Mouse (Mus musculus) bone marrow, adult 2 months (tissue): ENCODE measurements around the gene Ptprg. TPM values are rescaled to one million over a fixed set of nuclear protein-coding genes. Genes with fewer than 3 reads are reported as not detected.

Experiments used
- H3K27ac ChIP-seq: fragments of 200-500 bp; 2 replicates; pipeline ENCODE4 v1.5.1; 2012; ENCODE audit warnings: low read depth, mild to moderate bottlenecking, control low read depth, inconsistent platforms, low read length; ENCODE audit not compliant: control insufficient read depth, poor library complexity, insufficient read depth
- H3K4me1 ChIP-seq: fragments of 200-500 bp; 2 replicates; pipeline ENCODE4 v1.6.1; 2011; ENCODE audit warnings: low read length; ENCODE audit not compliant: control insufficient read depth, insufficient read depth
- H3K4me3 ChIP-seq: fragments of 200-500 bp; replicated peaks from 2 replicates; pipeline ENCODE3; 2011; ENCODE audit warnings: mild to moderate bottlenecking, low read depth, low read length, control low read depth; ENCODE audit not compliant: control insufficient read depth
- CTCF ChIP-seq: fragments of 200-500 bp; IDR thresholded peaks from 2 replicates; pipeline ENCODE4 v1.5.1; 2011; ENCODE audit warnings: low read length, control low read depth; ENCODE audit not compliant: control insufficient read depth, insufficient read depth
- POLR2A ChIP-seq: fragments of 200-500 bp; IDR thresholded peaks from 2 replicates; pipeline ENCODE4 v1.6.1; 2011; ENCODE audit warnings: low read depth, mild to moderate bottlenecking, control low read depth, low read length, borderline replicate concordance; ENCODE audit not compliant: control insufficient read depth
- WGBS: fragments of 180-500 bp; shearing (Covaris S2); methylation state at CpG from one replicate; pipeline ENCODE4 v1.1.7; 2018; 5-methylcytosine and 5-hydroxymethylcytosine counted together
- polyA plus RNA-seq: library from polyadenylated mRNA; stranded (reverse); fragments of >200 nt; gene quantifications from 2 replicates; pipeline ENCODE4 v1.2.4, GENCODE M21; 2011; ENCODE audit warnings: low replicate concordance; ENCODE audit not compliant: missing spikeins, insufficient read depth, insufficient read length

Gene Ptprg
- polyA plus RNA-seq, 1 experiment: 0.27 TPM

DNA sequence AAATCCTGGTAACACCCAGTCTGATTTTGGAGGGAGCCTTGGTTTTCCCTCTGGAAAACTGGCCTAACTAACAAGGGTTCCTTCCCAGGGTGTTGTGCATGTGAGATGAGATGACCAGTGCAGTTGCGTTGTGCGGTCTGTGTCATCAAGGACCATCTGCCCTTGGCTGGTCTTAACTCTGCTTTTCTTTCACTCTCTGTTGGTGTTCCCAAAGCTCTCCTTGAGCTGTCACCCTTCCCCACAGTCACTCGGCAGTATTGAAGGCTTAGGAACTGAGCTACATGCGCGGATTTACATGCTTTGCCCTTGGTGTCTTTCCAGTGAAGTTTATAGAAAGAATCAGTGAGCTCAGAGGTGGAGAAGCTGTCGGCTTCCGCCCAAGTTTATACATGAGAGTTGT lies 170.5 kb downstream of the Ptprg start:
- H3K4me3 ChIP-seq: no peak overlapping the region
- no peak for TF ChIP-seq POLR2A
- WGBS: 86% methylated on average over 7 of the region's 7 CpGs

DNA sequence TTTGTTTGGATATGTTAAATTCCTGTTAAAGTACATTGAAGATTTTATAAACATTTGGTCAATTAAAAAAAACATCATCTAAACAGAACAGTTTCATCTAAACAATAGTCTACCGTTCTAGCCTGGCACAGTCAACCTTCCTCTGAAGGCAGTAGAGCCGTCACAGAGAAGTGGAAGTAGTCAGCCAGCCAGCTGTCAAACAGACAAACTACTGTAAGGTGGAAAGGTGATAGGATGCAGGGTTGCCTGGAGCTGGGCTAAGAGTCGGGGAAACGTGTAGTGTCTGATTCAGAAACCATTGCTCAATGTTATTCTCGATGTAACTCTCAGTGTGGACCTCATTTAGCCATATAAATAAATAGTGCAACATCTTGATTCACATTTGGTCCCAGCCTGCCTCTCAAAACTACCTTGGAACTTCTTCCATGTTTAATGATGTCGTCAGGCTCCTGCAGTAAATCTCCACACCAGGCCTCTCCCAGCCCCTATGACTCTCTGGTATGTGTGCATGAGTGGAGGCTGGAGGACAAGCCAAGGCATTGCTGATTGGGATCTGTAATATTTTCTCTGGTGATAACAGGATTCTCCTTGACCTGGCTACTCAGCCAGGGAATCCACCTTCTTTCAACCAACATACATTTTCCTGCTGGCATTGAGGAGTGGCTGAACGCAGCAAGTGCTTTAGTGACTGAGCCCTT lies 178.0 kb downstream of the Ptprg start:
- TF ChIP-seq POLR2A: no peak
- TF ChIP-seq CTCF: no peak
- H3K4me3 ChIP-seq: no peak overlapping the region
- H3K27ac ChIP-seq: no peak overlapping the region
- WGBS: 17% methylated on average over 7 of the region's 7 CpGs
- no peaks in the 10 kb centered on the region for H3K4me1 ChIP-seq

More for the DNA sequence above, 170.5 kb downstream of the Ptprg start:
- no peak overlapping the region for H3K27ac ChIP-seq
- no peaks in the 10 kb centered on the region for H3K4me1 ChIP-seq

DNA sequence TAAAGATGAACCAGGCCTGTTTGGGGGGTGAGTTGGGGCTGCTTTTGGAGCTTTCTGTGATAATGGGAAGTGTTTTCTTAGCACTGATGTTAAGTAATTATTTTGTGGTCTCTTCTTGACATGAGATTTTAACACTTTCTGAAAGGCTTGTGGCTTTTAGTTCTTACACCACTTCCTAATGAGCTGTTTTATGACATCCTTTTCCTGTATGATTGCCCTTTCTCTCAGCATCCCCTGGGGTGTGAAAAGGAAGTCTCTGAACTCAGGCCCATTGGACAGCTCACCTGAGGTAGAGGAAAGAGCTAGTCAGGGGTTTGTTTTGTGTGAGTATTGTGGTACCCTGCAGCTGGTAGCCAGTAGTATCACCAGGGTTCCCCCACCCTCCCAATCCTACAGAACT lies 179.0 kb downstream of the Ptprg start:
- Histone ChIP-seq H3K4me3 (no peak overlapping the region), H3K27ac (no peak overlapping the region), H3K4me1 (no peaks in the 10 kb centered on the region)
- TF ChIP-seq POLR2A (no peak), CTCF (no peak)

DNA sequence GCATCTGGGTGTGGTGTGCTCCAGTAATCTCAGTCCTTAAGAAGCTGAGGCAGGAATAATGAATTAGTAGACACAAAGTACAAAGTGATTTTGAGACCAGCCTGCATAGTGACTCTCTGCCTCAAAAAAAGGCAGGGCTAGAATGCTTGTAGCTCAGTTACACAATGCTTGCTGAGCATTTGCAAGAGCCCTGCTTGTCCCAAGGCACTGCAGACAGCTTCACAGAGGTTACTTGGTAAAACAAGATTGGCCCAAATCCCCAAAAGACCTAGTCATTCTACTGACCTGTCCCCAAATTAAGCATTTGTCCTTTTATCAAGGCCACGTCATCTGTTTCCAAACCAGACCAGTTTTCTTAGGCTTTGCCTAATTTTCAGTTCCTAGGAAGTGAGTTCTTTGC lies 190.4 kb downstream of the Ptprg start:
- WGBS: 74% methylated on average over 1 of the region's 1 CpGs

DNA sequence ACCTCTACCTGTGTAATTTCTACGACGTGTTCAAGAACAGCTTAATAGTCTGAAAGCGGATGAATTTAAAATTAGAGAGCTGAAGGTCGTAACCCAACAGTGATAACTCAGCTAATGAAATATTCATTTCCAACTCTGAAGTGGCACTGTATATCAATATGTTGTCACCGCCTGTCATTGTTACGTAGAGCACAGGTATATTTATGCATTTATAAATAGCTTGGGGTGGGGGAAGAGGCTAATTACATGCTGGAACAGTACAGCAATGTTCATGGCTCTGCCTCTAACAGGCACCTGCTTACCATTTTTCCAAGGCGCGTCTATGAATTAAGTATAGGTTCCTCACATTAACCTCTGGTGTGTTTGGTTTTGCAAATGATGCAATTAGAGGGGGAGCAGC lies 199.3 kb downstream of the Ptprg start:
- WGBS: 90% methylated on average over 8 of the region's 8 CpGs
- H3K27ac ChIP-seq: no peak overlapping the region
- no peak overlapping the region for H3K4me3 ChIP-seq
- H3K4me1 ChIP-seq: no peaks in the 10 kb centered on the region
- no peak for TF ChIP-seq POLR2A
- TF ChIP-seq CTCF: no peak

More for the DNA sequence above, 190.4 kb downstream of the Ptprg start:
- no peak overlapping the region for H3K27ac ChIP-seq
- TF ChIP-seq POLR2A (no peak), CTCF (no peak)
- H3K4me1 ChIP-seq: no peaks in the 10 kb centered on the region
- H3K4me3 ChIP-seq: no peak overlapping the region

DNA sequence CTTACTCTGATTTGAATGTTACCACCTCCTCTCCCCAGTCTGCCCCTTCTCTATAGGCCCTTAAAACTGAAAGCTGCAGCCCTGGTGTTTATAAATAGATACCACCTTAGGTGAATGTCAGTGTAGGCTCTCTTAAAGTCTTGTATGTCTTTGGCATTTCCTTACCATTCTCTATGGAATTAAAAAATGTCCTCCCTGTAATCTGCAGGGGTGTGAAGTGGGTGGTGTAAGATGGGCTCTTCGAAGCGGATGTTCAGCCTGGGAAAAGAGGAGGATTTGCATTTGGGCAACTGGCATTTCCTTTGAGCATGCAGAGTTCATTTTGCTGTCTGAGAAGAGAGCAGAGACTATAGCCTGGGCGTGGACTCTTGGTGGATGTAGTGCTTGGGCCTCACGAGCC lies 201.3 kb downstream of the Ptprg start:
- Histone ChIP-seq H3K4me3 (no peak overlapping the region), H3K27ac (no peak overlapping the region), H3K4me1 (no peaks in the 10 kb centered on the region)
- 64% methylated on average over 4 of the region's 4 CpGs for WGBS
- TF ChIP-seq POLR2A (no peak), CTCF (no peak)

DNA sequence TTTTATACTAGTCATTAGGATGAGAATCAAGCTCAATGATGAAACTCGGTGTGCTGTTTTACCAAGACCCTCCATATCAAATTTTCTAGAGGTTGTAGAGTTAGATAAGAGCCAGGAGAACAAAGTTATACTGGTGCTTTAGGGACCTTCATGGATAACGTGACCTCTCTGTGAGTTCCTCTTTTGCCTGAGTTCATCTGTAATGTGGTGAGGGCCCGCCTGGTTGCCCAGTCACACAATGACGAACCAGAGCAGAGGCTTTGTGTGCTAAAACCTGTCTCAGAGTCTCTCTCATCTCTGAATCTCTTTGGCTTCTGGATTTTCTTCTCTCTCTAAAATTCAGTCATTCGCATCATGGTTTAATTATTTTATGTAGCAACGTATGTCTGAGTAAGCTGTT lies 204.9 kb downstream of the Ptprg start:
- WGBS: 43% methylated on average over 6 of the region's 6 CpGs
- Histone ChIP-seq H3K4me1 (no peaks in the 10 kb centered on the region), H3K27ac (no peak overlapping the region), H3K4me3 (no peak overlapping the region)
- TF ChIP-seq POLR2A (no peak), CTCF (no peak)

DNA sequence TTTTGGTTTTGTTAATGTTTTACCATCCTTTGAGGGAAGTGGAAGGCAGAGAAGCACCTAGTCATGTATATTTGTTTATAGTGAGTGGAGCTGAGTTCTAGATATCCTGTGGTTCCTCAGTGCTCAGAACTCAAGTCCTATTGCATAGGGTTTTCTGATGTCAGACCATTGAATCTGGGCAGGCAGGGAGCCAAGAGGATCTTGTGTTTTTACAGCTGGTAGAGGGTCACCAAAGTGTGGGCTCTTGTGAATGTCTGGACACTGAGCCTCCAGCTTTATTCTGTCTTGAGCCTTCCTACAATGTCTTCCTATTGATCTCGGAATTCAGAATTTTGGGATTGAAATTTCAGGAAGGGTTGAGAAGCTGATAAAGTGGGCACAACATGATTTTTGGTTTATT lies 206.0 kb downstream of the Ptprg start:
- 86% methylated on average over 1 of the region's 1 CpGs for WGBS
- TF ChIP-seq CTCF: no peak
- no peak for TF ChIP-seq POLR2A
- Histone ChIP-seq H3K27ac (no peak overlapping the region), H3K4me1 (no peaks in the 10 kb centered on the region), H3K4me3 (no peak overlapping the region)

DNA sequence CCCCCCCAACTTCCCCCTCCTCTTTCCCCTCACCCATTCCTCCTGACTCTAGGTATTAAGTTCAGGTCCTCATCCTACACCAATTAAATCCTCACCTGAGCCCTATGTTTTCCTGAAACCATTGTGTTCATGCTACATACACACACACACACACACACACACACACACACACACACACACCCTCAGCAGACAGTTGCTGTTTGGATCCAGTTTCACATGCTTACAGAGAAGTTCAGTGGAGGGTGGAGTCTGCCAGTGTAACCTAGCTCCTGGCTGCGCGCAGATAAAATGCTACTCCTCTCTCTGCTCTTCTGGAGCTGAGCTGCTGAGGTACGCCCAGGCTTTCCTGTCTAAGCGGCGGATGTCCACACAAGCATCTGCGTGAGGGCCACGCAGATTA lies 209.7 kb downstream of the Ptprg start:
- 75% methylated on average over 7 of the region's 7 CpGs for WGBS
- H3K4me1 ChIP-seq: no peaks in the 10 kb centered on the region
- TF ChIP-seq POLR2A (no peak), CTCF (no peak)
- no peak overlapping the region for H3K4me3 ChIP-seq
- no peak overlapping the region for H3K27ac ChIP-seq
